Mouse (Mus musculus) C2C12 (cell line): ENCODE measurements around the gene Gm20388.

Experiments used
- CTCF ChIP-seq: IDR thresholded peaks from one replicate; pipeline ENCODE4 v1.5.1; 2011; ENCODE audit not compliant: control insufficient read depth, insufficient read depth, insufficient read length
- FOSL1 ChIP-seq: IDR thresholded peaks from one replicate; pipeline ENCODE4 v1.8.0; 2011; ENCODE audit warnings: mild to moderate bottlenecking, low read length; ENCODE audit not compliant: poor library complexity, insufficient read depth, severe bottlenecking
- MAX ChIP-seq: IDR thresholded peaks from one replicate; pipeline ENCODE4 v1.6.1; 2011; ENCODE audit warnings: mild to moderate bottlenecking, control low read depth
- MYOD1 ChIP-seq: IDR thresholded peaks from one replicate; pipeline ENCODE4 v1.6.1; 2011; ENCODE audit warnings: low read depth; ENCODE audit not compliant: control insufficient read depth, insufficient read length

- TF ChIP-seq CTCF (no peak), MAX (no peak), FOSL1 (no peak), MYOD1 (no peak)
Measured at GRCm38 (mm10) chr8:121377680-121378079, 1467.0 kb downstream of the Gm20388 start.
